Mouse (Mus musculus): Measurements from ENCODE around the gene Bckdha. TPM values are rescaled to one million over a fixed set of nuclear protein-coding genes. Genes with fewer than 3 reads are reported as not detected.

The Bckdha gene
- polyA plus RNA-seq (2014; fragmentation: Nextera tagmentation; extraction: Ambion mirVana) = 32.9 and 35.2 TPM in 2 replicates

DNA sequence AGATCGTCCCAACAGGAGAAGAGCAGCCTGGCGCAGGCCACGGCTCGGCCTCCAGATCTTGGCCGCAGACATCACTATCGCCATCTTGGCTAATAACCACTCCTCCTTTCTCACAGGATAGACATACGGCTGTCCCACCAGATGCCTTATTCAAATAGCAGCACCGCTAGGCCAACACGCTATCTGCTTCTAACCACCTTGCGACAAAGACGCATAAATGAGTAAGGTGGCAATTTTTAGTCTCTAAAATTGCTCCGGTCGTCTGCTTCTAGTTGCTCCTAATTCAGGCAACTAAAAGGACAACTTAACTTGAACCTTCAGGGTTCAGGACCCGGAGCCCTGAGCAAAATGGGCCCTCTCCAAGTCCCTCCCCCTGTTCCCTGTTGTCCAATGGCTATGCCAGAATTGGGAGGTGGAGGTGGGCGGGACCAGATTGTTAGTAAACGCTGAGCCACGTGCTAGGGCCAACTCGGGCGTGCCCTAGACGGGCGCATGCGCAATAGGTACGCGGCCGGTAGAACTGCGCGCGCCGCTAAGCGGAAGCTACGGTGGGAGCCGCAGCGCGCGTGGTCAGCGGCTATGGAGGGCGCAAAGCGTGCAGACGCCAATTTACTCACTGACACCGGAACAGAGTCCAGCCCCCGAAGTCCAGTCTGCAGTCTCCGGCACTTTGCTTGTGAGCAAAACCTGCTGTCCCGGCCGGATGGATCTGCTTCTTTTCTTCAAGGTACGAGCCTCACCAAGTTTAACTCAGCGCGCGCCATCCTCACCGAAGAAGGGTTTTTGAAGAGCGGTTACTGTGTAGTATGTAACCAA lies at the start of gene Bckdha, which contains the start of gene Exosc5:
Gene Bckdha (minus strand): TSS at position 325 of the 816 bp plus-strand sequence.
Gene Exosc5 (plus strand): TSS at position 508 of the 816 bp plus-strand sequence.
- Histone ChIP-seq H3K4me1 (replicated peaks; ENCODE audit: control insufficient read depth, insufficient read depth, low read length) (0 out of 2 replicates have a peak, but pooled peaks cover 3% of the 10 kb centered on the region), H3K4me2 (replicated peaks; ENCODE audit: low read depth, low read length) (peak within 1 kb of the TSS; percentile 68), H3K27ac (ENCODE audit: low read depth, low read length) (no peak within 1 kb of the TSS), H3K27me3 (ENCODE audit: control insufficient read depth, insufficient read depth, low read length) (no peaks in the 10 kb centered on the region), H3K9me3 (ENCODE audit: control insufficient read depth, low read length) (no peaks in the 10 kb centered on the region), H3K9ac (ENCODE audit: low read depth, low read length) (peak within 1 kb of the TSS; percentile 69), H3K36me3 (ENCODE audit: control insufficient read depth, insufficient read depth, low read length) (no peaks in the 10 kb centered on the region), H3K4me3 (ENCODE audit: low read depth, low read length) (peak within 1 kb of the TSS; percentile 67)
- ATAC-seq (ENCODE audit: low FRiP score) (peak; percentile 100), DNase-seq (ENCODE audit: low spot score) (peak; percentile 100)
- 0% methylated on average over 50 of the region's 50 CpGs for WGBS

DNA sequence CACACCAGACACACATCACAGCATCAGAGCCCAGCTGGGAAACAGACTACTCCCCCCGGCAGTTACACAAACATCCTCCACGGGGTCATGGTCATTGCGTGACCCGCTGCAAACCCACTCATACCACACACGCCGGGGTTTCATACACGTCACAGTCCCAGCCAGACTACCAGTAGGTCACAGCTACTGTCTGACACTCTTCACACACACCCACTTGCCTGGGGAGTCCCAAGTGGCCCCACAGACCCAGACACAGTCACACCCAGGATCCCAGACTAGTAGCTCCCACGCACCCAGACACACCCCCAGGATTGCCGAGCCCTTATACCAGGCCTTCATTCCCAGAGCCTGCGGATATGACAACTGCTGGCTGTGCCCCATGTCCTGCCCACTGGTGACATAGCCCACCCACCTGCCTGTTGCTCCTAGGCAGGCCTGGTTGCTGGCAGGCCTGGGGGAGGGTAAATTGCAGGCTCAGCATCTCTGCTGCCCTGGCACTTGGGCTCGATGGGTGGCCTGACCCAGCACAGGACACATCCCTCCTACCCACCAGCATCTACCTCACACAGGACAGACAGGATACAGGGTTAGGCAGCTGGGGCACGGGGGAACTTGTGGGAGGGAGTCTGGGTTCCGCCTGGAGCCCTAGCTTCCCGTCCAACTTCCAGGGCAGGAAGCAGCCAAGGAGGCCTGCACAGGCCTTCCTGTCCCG lies 49.0 kb upstream of the Bckdha start:
- DNase-seq (ENCODE audit: low spot score) (no peak), ATAC-seq (ENCODE audit: low FRiP score) (no peak)
- Histone ChIP-seq H3K27me3 (ENCODE audit: control insufficient read depth, insufficient read depth, low read length) (no peaks in the 10 kb centered on the region), H3K9me3 (ENCODE audit: control insufficient read depth, low read length) (no peaks in the 10 kb centered on the region), H3K4me1 (replicated peaks; ENCODE audit: control insufficient read depth, insufficient read depth, low read length) (0 out of 2 replicates have a peak, but pooled peaks cover 2% of the 10 kb centered on the region), H3K4me3 (ENCODE audit: low read depth, low read length) (no peak overlapping the region), H3K4me2 (replicated peaks; ENCODE audit: low read depth, low read length) (no peak overlapping the region), H3K9ac (ENCODE audit: low read depth, low read length) (no peak overlapping the region), H3K36me3 (ENCODE audit: control insufficient read depth, insufficient read depth, low read length) (no peaks in the 10 kb centered on the region), H3K27ac (ENCODE audit: low read depth, low read length) (0 out of 2 replicates have a peak overlapping the region, but pooled peaks have one; percentile 24)
- WGBS = 57% methylated on average over 15 of the region's 15 CpGs

DNA sequence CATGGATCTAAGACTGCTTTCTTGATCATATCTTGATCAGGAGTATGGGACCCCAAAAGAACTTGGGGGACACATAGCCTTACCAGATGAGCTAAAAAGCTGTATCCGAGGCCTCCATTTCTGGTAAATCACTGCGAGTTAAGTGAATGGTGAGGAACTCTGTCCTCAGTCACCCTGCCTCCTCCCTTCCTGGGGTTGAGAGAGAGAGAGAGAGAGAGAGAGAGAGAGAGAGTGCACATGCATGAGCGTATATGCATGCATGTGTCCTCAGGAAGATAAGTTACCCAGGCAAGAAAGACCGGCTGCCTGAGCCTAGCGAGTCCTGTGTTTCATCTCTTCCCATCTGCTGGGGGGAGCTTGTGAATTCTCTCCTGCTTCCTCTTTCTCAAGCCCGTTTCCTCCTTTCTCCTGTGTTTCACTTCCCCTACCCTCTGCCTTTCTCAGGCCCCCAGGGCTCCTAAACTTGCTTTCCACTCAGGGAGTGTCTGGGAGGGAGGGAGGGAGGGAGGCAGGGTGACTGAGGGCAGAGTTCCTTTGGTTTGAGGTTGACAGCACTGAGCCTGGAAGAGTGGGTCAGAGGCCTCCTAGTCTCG lies 47.9 kb upstream of the Bckdha start:
- 59% methylated on average over 7 of the region's 7 CpGs for WGBS
- no peak for ATAC-seq (ENCODE audit: low FRiP score)
- no peaks in the 10 kb centered on the region for H3K36me3 ChIP-seq (ENCODE audit: control insufficient read depth, insufficient read depth, low read length)
- no peak overlapping the region for H3K27ac ChIP-seq (ENCODE audit: low read depth, low read length)
- H3K4me2 ChIP-seq (replicated peaks; ENCODE audit: low read depth, low read length) = no peak overlapping the region
- DNase-seq (ENCODE audit: low spot score) = no peak
- H3K9me3 ChIP-seq (ENCODE audit: control insufficient read depth, low read length) = no peaks in the 10 kb centered on the region
- 0 out of 2 replicates have a peak, but pooled peaks cover 2% of the 10 kb centered on the region for H3K4me1 ChIP-seq (replicated peaks; ENCODE audit: control insufficient read depth, insufficient read depth, low read length)
- no peak overlapping the region for H3K9ac ChIP-seq (ENCODE audit: low read depth, low read length)
- no peak overlapping the region for H3K4me3 ChIP-seq (ENCODE audit: low read depth, low read length)
- no peaks in the 10 kb centered on the region for H3K27me3 ChIP-seq (ENCODE audit: control insufficient read depth, insufficient read depth, low read length)

- Histone ChIP-seq H3K4me3 (ENCODE audit: low read depth, low read length) (no peak overlapping the region), H3K9me3 (ENCODE audit: control insufficient read depth, low read length) (no peaks in the 10 kb centered on the region), H3K4me2 (replicated peaks; ENCODE audit: low read depth, low read length) (no peak overlapping the region), H3K9ac (ENCODE audit: low read depth, low read length) (no peak overlapping the region), H3K27me3 (ENCODE audit: control insufficient read depth, insufficient read depth, low read length) (no peaks in the 10 kb centered on the region), H3K4me1 (replicated peaks; ENCODE audit: control insufficient read depth, insufficient read depth, low read length) (0 out of 2 replicates have a peak, but pooled peaks cover 2% of the 10 kb centered on the region), H3K27ac (ENCODE audit: low read depth, low read length) (no peak overlapping the region), H3K36me3 (ENCODE audit: control insufficient read depth, insufficient read depth, low read length) (no peaks in the 10 kb centered on the region)
- 61% methylated on average over 6 of the region's 6 CpGs for WGBS
- no peak for ATAC-seq (ENCODE audit: low FRiP score)
- no peak for DNase-seq (ENCODE audit: low spot score)
Observed at GRCm38 (mm10) chr7:25705801-25706251, 47.0 kb upstream of the Bckdha start.

- Histone ChIP-seq H3K36me3 (ENCODE audit: control insufficient read depth, insufficient read depth, low read length) (no peaks in the 10 kb centered on the region), H3K9me3 (ENCODE audit: control insufficient read depth, low read length) (no peaks in the 10 kb centered on the region), H3K4me2 (replicated peaks; ENCODE audit: low read depth, low read length) (peak overlapping the region; percentile 49), H3K27ac (ENCODE audit: low read depth, low read length) (no peak overlapping the region), H3K4me3 (ENCODE audit: low read depth, low read length) (peak overlapping the region; percentile 29), H3K9ac (ENCODE audit: low read depth, low read length) (no peak overlapping the region), H3K27me3 (ENCODE audit: control insufficient read depth, insufficient read depth, low read length) (no peaks in the 10 kb centered on the region), H3K4me1 (replicated peaks; ENCODE audit: control insufficient read depth, insufficient read depth, low read length) (no peaks in the 10 kb centered on the region)
- no peak for DNase-seq (ENCODE audit: low spot score)
- WGBS = 4% methylated on average over 37 of the region's 37 CpGs
- ATAC-seq (ENCODE audit: low FRiP score) = peak; percentile 58; the same call in 1 of the 2 replicates
Observed at GRCm38 (mm10) chr7:25704716-25705364, 46.1 kb upstream of the Bckdha start.

GRCm38 (mm10) chr7:25703793-25704494 lies 45.2 kb upstream of the Bckdha start:
- Histone ChIP-seq H3K9me3 (ENCODE audit: control insufficient read depth, low read length) (no peaks in the 10 kb centered on the region), H3K36me3 (ENCODE audit: control insufficient read depth, insufficient read depth, low read length) (no peaks in the 10 kb centered on the region), H3K27ac (ENCODE audit: low read depth, low read length) (no peak overlapping the region), H3K9ac (ENCODE audit: low read depth, low read length) (no peak overlapping the region), H3K4me3 (ENCODE audit: low read depth, low read length) (no peak overlapping the region), H3K27me3 (ENCODE audit: control insufficient read depth, insufficient read depth, low read length) (no peaks in the 10 kb centered on the region), H3K4me2 (replicated peaks; ENCODE audit: low read depth, low read length) (no peak overlapping the region), H3K4me1 (replicated peaks; ENCODE audit: control insufficient read depth, insufficient read depth, low read length) (no peaks in the 10 kb centered on the region)
- 18% methylated on average over 10 of the region's 10 CpGs for WGBS
- DNase-seq (ENCODE audit: low spot score) = no peak
- ATAC-seq (ENCODE audit: low FRiP score) = no peak

DNA sequence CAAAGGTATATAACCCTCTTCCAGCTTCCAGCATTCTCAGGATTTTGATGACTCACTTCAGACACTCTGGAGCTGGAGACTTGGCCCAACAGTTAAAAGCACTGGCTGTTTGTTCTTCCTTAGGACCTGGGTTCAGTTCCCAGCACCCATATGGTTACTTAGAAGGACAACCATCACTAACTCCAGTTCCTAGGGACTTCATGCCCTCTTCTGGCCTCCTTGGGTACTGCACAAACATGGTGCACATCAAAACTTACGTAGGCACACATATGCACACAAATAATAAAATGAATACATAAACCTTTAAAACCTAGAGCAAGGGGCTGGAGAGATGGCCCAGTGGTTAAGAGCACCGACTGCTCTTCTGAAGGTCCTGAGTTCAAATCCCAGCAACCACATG lies 43.6 kb upstream of the Bckdha start:
- no peak overlapping the region for H3K4me3 ChIP-seq (ENCODE audit: low read depth, low read length)
- 92% methylated on average over 2 of the region's 2 CpGs for WGBS
- DNase-seq (ENCODE audit: low spot score) = no peak
- H3K4me2 ChIP-seq (replicated peaks; ENCODE audit: low read depth, low read length) = no peak overlapping the region
- no peaks in the 10 kb centered on the region for H3K4me1 ChIP-seq (replicated peaks; ENCODE audit: control insufficient read depth, insufficient read depth, low read length)
- no peaks in the 10 kb centered on the region for H3K36me3 ChIP-seq (ENCODE audit: control insufficient read depth, insufficient read depth, low read length)
- no peak overlapping the region for H3K27ac ChIP-seq (ENCODE audit: low read depth, low read length)
- no peaks in the 10 kb centered on the region for H3K27me3 ChIP-seq (ENCODE audit: control insufficient read depth, insufficient read depth, low read length)
- no peak overlapping the region for H3K9ac ChIP-seq (ENCODE audit: low read depth, low read length)
- H3K9me3 ChIP-seq (ENCODE audit: control insufficient read depth, low read length) = no peaks in the 10 kb centered on the region
- no peak for ATAC-seq (ENCODE audit: low FRiP score)

DNA sequence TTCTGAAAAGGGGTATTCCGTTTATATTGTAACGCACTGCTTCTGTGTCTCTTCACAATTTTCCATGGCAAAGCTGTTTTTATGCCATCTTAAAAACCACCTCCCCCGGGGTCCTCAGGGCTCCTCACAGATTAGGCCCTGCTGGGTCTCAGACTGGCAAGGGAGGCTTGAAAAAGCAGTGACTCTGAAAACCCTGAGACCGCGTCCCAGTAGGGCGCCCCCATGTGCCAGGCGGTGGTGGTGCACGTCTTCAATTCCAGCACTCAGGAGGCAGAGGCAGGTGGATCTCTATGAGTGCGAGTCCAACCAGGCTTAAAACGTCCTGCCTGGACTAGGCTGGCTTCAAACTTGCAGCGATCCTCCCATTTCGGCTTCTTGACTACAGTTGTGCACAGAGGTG lies 42.0 kb upstream of the Bckdha start:
- Histone ChIP-seq H3K9ac (ENCODE audit: low read depth, low read length) (no peak overlapping the region), H3K4me2 (replicated peaks; ENCODE audit: low read depth, low read length) (no peak overlapping the region), H3K27me3 (ENCODE audit: control insufficient read depth, insufficient read depth, low read length) (no peaks in the 10 kb centered on the region), H3K36me3 (ENCODE audit: control insufficient read depth, insufficient read depth, low read length) (no peaks in the 10 kb centered on the region), H3K27ac (ENCODE audit: low read depth, low read length) (no peak overlapping the region), H3K9me3 (ENCODE audit: control insufficient read depth, low read length) (no peaks in the 10 kb centered on the region), H3K4me1 (replicated peaks; ENCODE audit: control insufficient read depth, insufficient read depth, low read length) (no peaks in the 10 kb centered on the region), H3K4me3 (ENCODE audit: low read depth, low read length) (no peak overlapping the region)
- ATAC-seq (ENCODE audit: low FRiP score) = no peak
- DNase-seq (ENCODE audit: low spot score) = no peak
- WGBS = 72% methylated on average over 12 of the region's 12 CpGs

Measured in hindbrain, embryonic 11.5 days (tissue).